Mouse (Mus musculus) erythroblast, embryonic 14.5 days (primary cell): Measurements from ENCODE around the gene Col4a4. TPM values are rescaled to one million over a fixed set of nuclear protein-coding genes. Genes with fewer than 3 reads are reported as not detected.

Experiments
- H3K27me3 ChIP-seq: 2 replicates; pipeline ENCODE4 v1.6.1; 2012; ENCODE audit warnings: inconsistent platforms; ENCODE audit not compliant: control insufficient read depth
- H3K36me3 ChIP-seq: 2 replicates; pipeline ENCODE4 v1.6.1; 2012; ENCODE audit warnings: mild to moderate bottlenecking, inconsistent platforms; ENCODE audit not compliant: control insufficient read depth
- H3K4me1 ChIP-seq: 2 replicates; pipeline ENCODE4 v1.6.1; 2012; ENCODE audit warnings: inconsistent platforms; ENCODE audit not compliant: control insufficient read depth
- H3K4me3 ChIP-seq: replicated peaks from 2 replicates; pipeline ENCODE3; 2012; ENCODE audit warnings: moderate library complexity, mild to moderate bottlenecking, inconsistent platforms
- H3K9me3 ChIP-seq: 2 replicates; pipeline ENCODE4 v1.6.1; 2012; ENCODE audit warnings: low read length, inconsistent platforms, mixed read lengths; ENCODE audit not compliant: control insufficient read depth
- GATA1 ChIP-seq: IDR thresholded peaks from 2 replicates; pipeline ENCODE4 v1.6.1; 2012; ENCODE audit warnings: low read length, inconsistent platforms, mixed read lengths
- TAL1 ChIP-seq: IDR thresholded peaks from 3 replicates; pipeline ENCODE4 v1.6.1; 2012; ENCODE audit warnings: low read length, inconsistent platforms, mixed read lengths
- polyA plus RNA-seq: library from polyadenylated mRNA; stranded (reverse); fragments of >175 nt; gene quantifications from 2 replicates; pipeline ENCODE4 v1.2.3, GENCODE M21; 2012

The Col4a4 gene
- polyA plus RNA-seq, 1 experiment = not detected

GRCm38 (mm10) chr1:82414434-82415045, 172.1 kb downstream of the Col4a4 start:
- H3K4me1 ChIP-seq = no peaks in the 10 kb centered on the region
- TF ChIP-seq TAL1 = no peak
- no peak for TF ChIP-seq GATA1
- no peaks in the 10 kb centered on the region for H3K36me3 ChIP-seq
- H3K4me3 ChIP-seq = no peak overlapping the region
- no peaks in the 10 kb centered on the region for H3K27me3 ChIP-seq
- H3K9me3 ChIP-seq = no peaks in the 10 kb centered on the region

- Histone ChIP-seq H3K4me1 (no peaks in the 10 kb centered on the region), H3K36me3 (no peaks in the 10 kb centered on the region; the same call in 1 of the 2 replicates), H3K27me3 (no peaks in the 10 kb centered on the region), H3K4me3 (no peak overlapping the region), H3K9me3 (no peaks in the 10 kb centered on the region)
- no peak for TF ChIP-seq GATA1
- no peak for TF ChIP-seq TAL1
These were observed 174.6 kb downstream of the Col4a4 start for GRCm38 (mm10) chr1:82412085-82412484.

- H3K27me3 ChIP-seq = no peaks in the 10 kb centered on the region
- TF ChIP-seq GATA1 (no peak), TAL1 (no peak)
- no peaks in the 10 kb centered on the region; the same call in 1 of the 2 replicates for H3K36me3 ChIP-seq
- H3K9me3 ChIP-seq = no peaks in the 10 kb centered on the region
- H3K4me3 ChIP-seq = no peak overlapping the region
- no peaks in the 10 kb centered on the region for H3K4me1 ChIP-seq
These were observed 175.1 kb downstream of the Col4a4 start for GRCm38 (mm10) chr1:82411521-82411920.

- TF ChIP-seq TAL1 (no peak), GATA1 (no peak)
- Histone ChIP-seq H3K4me3 (no peak overlapping the region), H3K4me1 (no peaks in the 10 kb centered on the region), H3K36me3 (no peaks in the 10 kb centered on the region; the same call in 1 of the 2 replicates), H3K27me3 (no peaks in the 10 kb centered on the region), H3K9me3 (no peaks in the 10 kb centered on the region)
These were observed 176.1 kb downstream of the Col4a4 start for GRCm38 (mm10) chr1:82410548-82410947.

- H3K9me3 ChIP-seq = no peaks in the 10 kb centered on the region
- TF ChIP-seq TAL1 (no peak), GATA1 (no peak)
- H3K36me3 ChIP-seq = no peaks in the 10 kb centered on the region; the same call in 1 of the 2 replicates
- no peaks in the 10 kb centered on the region for H3K4me1 ChIP-seq
- H3K4me3 ChIP-seq = no peak overlapping the region
- H3K27me3 ChIP-seq = no peaks in the 10 kb centered on the region
These were observed 177.4 kb downstream of the Col4a4 start for GRCm38 (mm10) chr1:82409271-82409670.

DNA sequence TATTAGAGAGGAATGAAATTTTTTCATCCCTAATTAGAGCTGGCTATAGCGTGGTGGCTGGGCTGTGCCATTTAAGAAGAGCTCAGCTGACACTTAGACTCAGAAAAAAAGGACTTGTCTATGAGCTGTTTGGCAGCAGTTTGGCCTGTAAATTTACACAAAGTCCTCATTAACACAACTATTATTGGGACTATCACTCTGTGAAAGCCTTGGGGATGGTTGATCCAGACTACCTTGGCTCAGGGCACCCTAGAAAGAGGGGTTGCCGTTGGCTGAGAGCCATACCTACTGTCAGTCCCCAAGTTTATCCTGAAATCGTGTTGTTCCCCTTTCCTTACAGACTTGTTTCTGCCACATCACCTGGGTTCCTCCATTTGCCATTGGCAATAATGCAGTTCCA, 178.9 kb downstream of the Col4a4 start:
- Histone ChIP-seq H3K36me3 (no peaks in the 10 kb centered on the region; the same call in 1 of the 2 replicates), H3K4me3 (no peak overlapping the region)
- TF ChIP-seq TAL1 (no peak), GATA1 (no peak)

More for the DNA sequence above, 178.9 kb downstream of the Col4a4 start:
- no peaks in the 10 kb centered on the region for H3K4me1 ChIP-seq
- no peaks in the 10 kb centered on the region for H3K9me3 ChIP-seq
- no peaks in the 10 kb centered on the region for H3K27me3 ChIP-seq

Other genes starting within 250 kb of the Col4a4 start
- 0.01 and 0.03 TPM in 2 replicates for gene Col4a3, start 72 bp upstream of the Col4a4 start, polyA plus RNA-seq
- 33.2 and 34.7 TPM in 2 replicates for gene Mff, start 138.0 kb upstream of the Col4a4 start, polyA plus RNA-seq
- not detected in 2 replicates for gene Tm4sf20, start 181.6 kb upstream of the Col4a4 start, polyA plus RNA-seq
- gene Gm47791, start 184.4 kb upstream of the Col4a4 start, polyA plus RNA-seq = not detected in 2 replicates